Mouse (Mus musculus) lung, postnatal 0 days (tissue): ENCODE measurements around the gene Zfand3.

ENCODE experiments used
- CTCF ChIP-seq: IDR thresholded peaks from 2 replicates; pipeline ENCODE4 v1.5.1; 2016; ENCODE audit warnings: antibody characterized with exemption, mild to moderate bottlenecking
- EP300 ChIP-seq: IDR thresholded peaks from 2 replicates; pipeline ENCODE4 v1.6.1; 2016; ENCODE audit warnings: antibody characterized with exemption, mild to moderate bottlenecking, control low read depth

DNA sequence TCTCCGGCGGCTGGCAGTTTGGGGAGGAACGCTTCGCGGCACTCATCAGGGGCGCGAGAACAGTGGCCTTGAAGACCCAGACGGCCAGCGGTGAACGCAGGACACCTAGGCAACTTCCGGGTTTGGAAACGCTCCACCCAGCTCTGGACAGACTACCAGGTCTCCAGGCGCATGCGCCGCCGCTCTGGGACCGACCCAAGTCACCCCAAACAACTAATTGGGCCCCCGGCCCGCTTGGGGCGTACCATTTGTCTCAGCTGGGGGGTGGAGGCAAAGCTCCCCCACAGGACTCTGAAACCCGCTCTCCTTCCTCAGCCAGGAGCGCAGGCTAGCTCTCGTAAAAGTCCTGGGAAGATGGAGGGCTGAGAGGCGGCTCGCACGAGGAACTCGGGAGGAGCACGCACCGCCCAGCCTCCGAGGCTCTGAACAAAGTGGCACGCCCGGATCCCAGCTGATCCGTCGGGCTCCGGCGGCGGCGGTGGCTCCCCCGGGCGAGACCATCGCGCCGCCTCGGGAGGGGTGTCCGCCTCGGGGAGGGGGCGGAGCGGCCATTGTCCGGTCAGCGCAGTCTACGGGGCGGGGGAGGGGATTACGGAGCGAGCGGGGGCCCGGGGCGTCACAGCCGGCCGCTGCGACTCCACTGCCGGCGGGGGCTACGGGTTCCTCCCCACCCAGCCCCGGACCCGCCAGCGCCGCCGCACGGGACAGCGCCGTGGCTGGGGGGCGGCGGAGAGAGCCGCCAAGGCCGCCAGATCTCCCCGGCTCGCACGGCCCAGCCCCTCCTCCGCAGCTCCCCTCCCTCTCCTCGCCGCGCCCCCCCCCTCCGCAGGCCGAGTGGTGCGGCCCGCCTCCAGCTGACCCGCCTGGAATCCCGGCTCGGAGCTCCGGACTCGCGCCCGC lies at the start of gene Zfand3:
- TF ChIP-seq EP300 (no peak), CTCF (no peak; the same call in 1 of the 2 replicates)
